26 mouse cellular contexts compared by ENCODE assay signal in genomic region chr2:53047749-53048387, GRCm38 (mm10).
"Had no signal": no experiment of that assay in that cellular context is flagged by ENCODE, and none has a peak within 500 bp of the region (broad histone marks: within the 10 kb centered on the region; RNA-seq: fewer than 3 reads in every experiment).

No protein-coding gene starts in this region.

- H3K27me3 ChIP-seq: heart, embryonic 12.5 days; hindbrain, embryonic 12.5 days; intestine, embryonic 15.5 days; limb, embryonic 13.5 days; limb, embryonic 15.5 days; liver, embryonic 12.5 days had no signal

- H3K27ac ChIP-seq: heart, embryonic 10.5 days; hindbrain, embryonic 10.5 days; hindbrain, embryonic 12.5 days; hindbrain, embryonic 14.5 days; intestine, embryonic 15.5 days; limb, embryonic 13.5 days; limb, embryonic 15.5 days; liver, embryonic 12.5 days; liver, embryonic 14.5 days had no signal

- H3K4me3 ChIP-seq: heart, embryonic 10.5 days; heart, embryonic 12.5 days; hindbrain, embryonic 10.5 days; hindbrain, embryonic 12.5 days; intestine, embryonic 15.5 days; limb, embryonic 13.5 days; limb, embryonic 15.5 days; liver, embryonic 12.5 days had no signal

- ATAC-seq: hindbrain, embryonic 16.5 days; inflammation-experienced regulatory T-cells, adult 6 months; intestine, embryonic 15.5 days; intestine, postnatal 0 days; liver, embryonic 12.5 days had no signal

- DNase-seq: gastrocnemius, postnatal 14 days; gastrocnemius, postnatal 36 days; heart, adult 18-20 months; heart, postnatal 10 days; heart, postnatal 4 days; kidney, adult 18-20 months; kidney, adult 8-10 months; kidney, postnatal 10 days; kidney, postnatal 25 days; kidney, postnatal 4 days; layer of hippocampus, adult 9-11 months; layer of hippocampus, postnatal 36 days; left cerebral cortex, postnatal 4 days had no signal

- H3K4me1 ChIP-seq: heart, embryonic 10.5 days; heart, embryonic 12.5 days; hindbrain, embryonic 10.5 days; hindbrain, embryonic 12.5 days; intestine, embryonic 15.5 days had no signal

- H3K9ac ChIP-seq: heart, embryonic 12.5 days; hindbrain, embryonic 12.5 days; hindbrain, embryonic 14.5 days; intestine, embryonic 15.5 days; limb, embryonic 13.5 days; limb, embryonic 15.5 days; liver, embryonic 12.5 days; liver, embryonic 14.5 days had no signal

- H3K9me3 ChIP-seq: heart, embryonic 10.5 days; heart, embryonic 12.5 days; hindbrain, embryonic 10.5 days; hindbrain, embryonic 12.5 days; intestine, embryonic 15.5 days; limb, embryonic 13.5 days; limb, embryonic 15.5 days; liver, embryonic 12.5 days had no signal

- H3K36me3 ChIP-seq: heart, embryonic 10.5 days; heart, embryonic 12.5 days; liver, embryonic 12.5 days had no signal

- H3K4me2 ChIP-seq: heart, embryonic 12.5 days; hindbrain, embryonic 12.5 days; hindbrain, embryonic 14.5 days; intestine, embryonic 15.5 days; limb, embryonic 13.5 days; limb, embryonic 15.5 days; liver, embryonic 12.5 days had no signal
